Mouse (Mus musculus) neutrophil, adult 59 days (primary cell): Measurements from ENCODE around the gene Gzme. TPM values are rescaled to one million over a fixed set of nuclear protein-coding genes. Genes with fewer than 3 reads are reported as not detected.

Experiments used
- total RNA-seq, 2 experiments: library from RNA; stranded (reverse); gene quantifications; 1 replicate in 1 of 2; 2 replicates in 1 of 2; pipeline ENCODE4 v1.2.4; 2023

Gene Gzme
- not detected for total RNA-seq

DNA sequence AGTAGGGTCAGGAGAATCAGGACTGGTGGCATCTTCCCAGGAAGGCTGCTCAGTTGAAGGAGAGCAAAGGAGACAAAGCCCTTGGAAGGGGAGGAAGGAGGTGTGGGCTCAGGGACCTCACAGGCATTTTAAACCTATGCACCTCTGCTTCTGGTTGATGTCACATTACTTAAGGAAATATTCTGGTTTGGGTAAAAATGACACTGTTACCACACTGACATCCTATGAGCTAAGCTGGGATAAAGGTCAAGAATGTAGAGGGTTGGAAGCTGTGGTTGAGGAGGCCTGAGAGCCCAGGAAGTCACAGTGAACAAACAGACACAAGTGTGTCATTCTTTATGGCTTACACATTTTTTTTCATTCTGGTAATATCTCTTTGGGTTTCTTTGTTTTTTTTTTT is at the start of gene Gzme:
Gzme (minus strand) TSS at position 101 of the 400 bp plus-strand sequence.

DNA sequence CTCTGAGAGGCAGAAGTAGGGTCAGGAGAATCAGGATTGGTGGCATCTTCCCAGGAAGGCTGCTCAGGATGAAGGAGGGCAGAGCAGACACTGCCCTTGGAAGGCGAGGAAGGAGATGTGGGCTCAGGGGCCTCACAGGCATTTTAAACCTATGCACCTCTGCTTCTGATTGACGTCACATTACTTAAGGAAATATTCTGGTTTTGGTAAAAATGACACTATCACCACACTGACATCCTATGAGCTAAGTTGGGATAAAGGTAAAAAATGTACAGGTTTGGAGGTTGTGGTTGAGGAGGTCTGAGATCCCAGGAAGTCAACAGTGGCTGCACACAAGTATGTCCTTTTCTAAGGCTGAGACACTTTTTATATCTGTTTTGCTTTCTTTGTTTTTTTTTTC is 39.1 kb upstream of the Gzme start, which contains the start of gene Gzmg:
Gzmg (minus strand) TSS at position 101 of the 400 bp plus-strand sequence.

DNA sequence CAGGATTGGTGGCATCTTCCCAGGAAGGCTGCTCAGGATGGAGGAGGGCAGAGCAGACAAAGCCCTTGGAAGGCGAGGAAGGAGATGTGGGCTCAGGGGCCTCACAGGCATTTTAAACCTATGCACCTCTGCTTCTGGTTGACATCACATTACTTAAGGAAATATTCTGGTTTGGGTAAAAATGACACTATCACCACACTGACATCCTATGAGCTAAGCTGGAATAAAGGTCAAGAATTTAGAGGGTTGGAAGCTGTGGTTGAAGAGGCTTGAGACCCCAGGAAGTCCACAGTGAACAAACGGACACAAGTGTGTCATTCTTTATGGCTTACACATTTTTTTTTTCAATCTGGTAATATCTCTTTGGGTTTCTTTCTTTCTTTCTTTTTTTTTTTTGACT is 12.1 kb upstream of the Gzme start, which contains the start of gene Gzmd:
Gzmd (minus strand) TSS at position 101 of the 400 bp plus-strand sequence.

DNA sequence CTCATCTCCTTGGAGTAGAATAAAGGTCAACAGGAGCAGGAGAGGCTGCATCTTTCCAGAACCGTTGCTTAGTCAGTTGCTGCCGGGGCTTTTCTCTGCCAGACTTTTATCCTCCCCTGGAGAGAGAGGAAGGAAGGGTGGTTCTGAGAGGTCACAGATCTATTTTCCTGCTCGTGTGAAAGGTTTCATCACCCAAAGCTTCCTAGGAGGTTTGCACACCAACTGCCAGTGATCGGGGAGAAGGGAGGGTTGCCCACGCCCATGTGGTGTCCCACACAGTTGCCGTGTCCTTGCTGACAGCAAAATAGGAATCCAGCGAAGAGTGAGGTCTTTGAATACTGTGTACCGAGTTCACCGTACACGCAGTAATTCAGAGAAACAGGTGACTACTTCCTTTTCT is 18.0 kb downstream of the Gzme start, which contains the start of gene Ctsg:
Ctsg (minus strand) TSS at position 189 of the 400 bp plus-strand sequence.

DNA sequence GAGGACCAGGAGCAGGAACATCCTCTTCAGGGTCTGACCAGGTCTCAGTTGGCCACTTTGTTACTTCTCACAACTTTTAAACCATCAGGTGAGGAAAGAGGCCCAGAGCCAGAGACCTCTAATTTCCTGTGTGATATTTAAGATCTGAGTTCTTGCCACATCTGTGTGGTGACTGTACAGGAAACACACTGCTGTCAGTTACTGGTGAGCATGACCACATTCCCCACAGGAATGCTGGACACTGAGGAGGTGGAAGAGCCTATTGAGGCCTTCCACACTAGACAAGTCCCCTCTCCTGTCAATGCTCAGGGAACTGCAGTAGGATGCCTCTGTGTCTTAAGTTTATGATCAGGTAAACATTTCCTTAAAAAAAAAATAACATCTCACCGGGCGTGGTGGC is 35.3 kb downstream of the Gzme start, which contains the start of gene Mcpt8:
Mcpt8 (minus strand) TSS at position 107 of the 400 bp plus-strand sequence.

Other genes starting within 250 kb of the Gzme start
- gene Cbln3, start 236.2 kb downstream of the Gzme start, total RNA-seq: under 1 TPM; 0.47 to 0.68 TPM
- 10 to 100 TPM; 79.3 to 82.3 TPM for gene Khnyn, start 235.7 kb downstream of the Gzme start, total RNA-seq
- 1 to 10 TPM; 1.7 to 3.6 TPM for gene Sdr39u1, start 220.3 kb downstream of the Gzme start, total RNA-seq
- not detected for gene Cma1, start 175.9 kb downstream of the Gzme start, total RNA-seq
- not detected for gene Cma2, start 169.6 kb downstream of the Gzme start, total RNA-seq
- not detected for gene Mcpt1, start 102.7 kb downstream of the Gzme start, total RNA-seq
- not detected for gene Mcpt9, start 90.1 kb downstream of the Gzme start, total RNA-seq
- not detected for gene Mcpt2, start 78.6 kb downstream of the Gzme start, total RNA-seq
- not detected for gene Mcpt4, start 58.3 kb downstream of the Gzme start, total RNA-seq
- gene Mcpt8, start 35.4 kb downstream of the Gzme start, total RNA-seq: 100 to 1,000 TPM; 123 to 204 TPM
- 100 to 1,000 TPM; 166 to 198 TPM for gene Ctsg, start 18.1 kb downstream of the Gzme start, total RNA-seq
- not detected for gene Gzmd, start 12.0 kb upstream of the Gzme start, total RNA-seq
- gene Gzmg, start 39.0 kb upstream of the Gzme start, total RNA-seq: not detected
- not detected for gene Gzmn, start 54.0 kb upstream of the Gzme start, total RNA-seq
- gene Gzmf, start 90.8 kb upstream of the Gzme start, total RNA-seq: not detected
- gene Gzmc, start 114.0 kb upstream of the Gzme start, total RNA-seq: not detected
- gene Gzmb, start 141.6 kb upstream of the Gzme start, total RNA-seq: under 1 TPM in 1 of 2 experiments, not detected in 1; 0.62 TPM
- gene Atp12a, start 244.4 kb upstream of the Gzme start, total RNA-seq: not detected